Mouse (Mus musculus): ENCODE data around the gene Zfyve21. TPM values are rescaled to one million over a fixed set of nuclear protein-coding genes. Genes with fewer than 3 reads are reported as not detected.

Zfyve21 gene
- polyA plus RNA-seq, 1 experiment = 16.7 TPM

DNA sequence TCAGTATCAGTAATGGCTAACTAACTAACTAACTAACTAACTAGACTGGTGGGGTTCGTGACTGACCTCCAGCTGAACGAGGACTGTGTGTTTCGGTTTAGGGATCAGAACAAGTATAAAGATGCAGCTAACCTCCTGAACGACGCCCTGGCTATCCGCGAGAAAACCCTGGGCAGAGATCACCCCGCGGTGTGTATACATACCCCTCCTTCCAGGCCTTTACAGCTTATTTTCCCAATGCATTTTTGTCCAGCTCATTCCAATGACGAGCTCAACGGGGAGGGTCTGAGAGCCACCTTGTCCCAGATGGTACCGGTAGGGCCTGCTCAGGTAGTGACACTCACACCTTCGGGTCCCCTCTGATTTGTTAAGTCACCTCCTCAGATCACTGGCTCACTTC lies 36.1 kb upstream of the Zfyve21 start:
- no peak overlapping the region for H3K4me3 ChIP-seq (replicated peaks)
- peaks cover 98% of the 10 kb centered on the region for H3K36me3 ChIP-seq (replicated peaks; ENCODE audit: low read length)
- peaks cover 22% of the 10 kb centered on the region for H3K4me1 ChIP-seq
- H3K9me3 ChIP-seq = 0 out of 2 replicates have a peak, but pooled peaks cover 5% of the 10 kb centered on the region
- TF ChIP-seq GATA1 (IDR thresholded peaks at IDR 0.05; ENCODE audit: borderline replicate concordance, low read length) (no peak), FLI1 (IDR thresholded peaks at IDR 0.05; ENCODE audit: low read length) (no peak)
- no peaks in the 10 kb centered on the region for H3K27me3 ChIP-seq (replicated peaks)

DNA sequence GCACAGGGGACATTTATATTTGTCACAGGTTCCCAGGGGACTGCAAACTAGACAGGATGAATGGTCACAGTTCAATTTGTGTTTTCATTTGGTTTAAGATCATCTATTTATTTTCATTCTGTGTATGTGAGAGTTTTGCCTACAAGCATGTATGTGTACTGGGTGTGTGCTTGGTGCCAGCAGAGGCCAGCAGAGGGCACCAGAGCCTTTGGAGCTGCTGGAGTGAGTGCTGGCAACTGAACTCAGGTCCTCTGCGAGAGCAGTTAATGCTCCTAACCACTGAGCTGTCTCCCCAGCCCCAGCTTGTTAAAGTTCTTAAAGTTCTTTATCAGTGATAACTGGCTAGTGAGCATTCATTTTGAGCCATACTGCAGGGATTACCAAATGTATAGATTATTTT lies 34.4 kb upstream of the Zfyve21 start:
- Histone ChIP-seq H3K9me3 (0 out of 2 replicates have a peak, but pooled peaks cover 5% of the 10 kb centered on the region), H3K4me1 (peaks cover 18% of the 10 kb centered on the region), H3K36me3 (replicated peaks; ENCODE audit: low read length) (peaks cover 96% of the 10 kb centered on the region), H3K27me3 (replicated peaks) (no peaks in the 10 kb centered on the region), H3K4me3 (replicated peaks) (no peak overlapping the region)
- no peak for TF ChIP-seq FLI1 (IDR thresholded peaks at IDR 0.05; ENCODE audit: low read length)
- no peak for TF ChIP-seq GATA1 (IDR thresholded peaks at IDR 0.05; ENCODE audit: borderline replicate concordance, low read length)

DNA sequence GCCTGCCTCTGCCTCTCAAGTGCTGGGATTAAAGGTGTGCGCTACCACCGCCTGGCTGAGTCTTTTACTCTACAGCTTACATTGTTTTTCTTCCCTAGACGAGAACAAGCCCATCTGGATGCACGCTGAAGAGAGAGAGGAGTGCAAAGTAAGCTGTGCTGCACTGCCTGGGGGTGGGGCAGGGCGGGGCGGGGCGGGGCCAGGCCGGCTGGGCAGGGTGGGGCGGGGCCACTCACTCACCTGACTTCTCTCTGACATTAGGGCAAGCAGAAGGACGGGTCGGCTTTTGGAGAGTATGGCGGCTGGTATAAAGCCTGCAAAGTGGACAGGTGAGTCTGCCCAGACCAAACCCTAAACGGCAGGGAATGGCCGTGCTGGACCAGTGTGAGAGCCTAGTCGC lies 28.8 kb upstream of the Zfyve21 start:
- H3K4me1 ChIP-seq = peaks cover 20% of the 10 kb centered on the region; the same call in 1 of the 2 replicates
- TF ChIP-seq FLI1 (IDR thresholded peaks at IDR 0.05; ENCODE audit: low read length) (no peak), GATA1 (IDR thresholded peaks at IDR 0.05; ENCODE audit: borderline replicate concordance, low read length) (no peak)
- H3K36me3 ChIP-seq (replicated peaks; ENCODE audit: low read length) = peaks cover 97% of the 10 kb centered on the region
- no peaks in the 10 kb centered on the region for H3K9me3 ChIP-seq
- no peaks in the 10 kb centered on the region for H3K27me3 ChIP-seq (replicated peaks)
- H3K4me3 ChIP-seq (replicated peaks) = no peak overlapping the region

GRCm38 (mm10) chr12:111787015-111787414 lies 27.0 kb upstream of the Zfyve21 start:
- Histone ChIP-seq H3K4me1 (peaks cover 23% of the 10 kb centered on the region; the same call in 1 of the 2 replicates), H3K36me3 (replicated peaks; ENCODE audit: low read length) (peaks cover 97% of the 10 kb centered on the region), H3K4me3 (replicated peaks) (no peak overlapping the region), H3K9me3 (no peaks in the 10 kb centered on the region), H3K27me3 (replicated peaks) (no peaks in the 10 kb centered on the region)
- TF ChIP-seq FLI1 (IDR thresholded peaks at IDR 0.05; ENCODE audit: low read length) (no peak), GATA1 (IDR thresholded peaks at IDR 0.05; ENCODE audit: borderline replicate concordance, low read length) (no peak)

- Histone ChIP-seq H3K36me3 (replicated peaks; ENCODE audit: low read length) (peaks cover 100% of the 10 kb centered on the region), H3K27me3 (replicated peaks) (no peaks in the 10 kb centered on the region), H3K9me3 (no peaks in the 10 kb centered on the region), H3K4me3 (replicated peaks) (no peak overlapping the region), H3K4me1 (peaks cover 23% of the 10 kb centered on the region; the same call in 1 of the 2 replicates)
- TF ChIP-seq FLI1 (IDR thresholded peaks at IDR 0.05; ENCODE audit: low read length) (no peak), GATA1 (IDR thresholded peaks at IDR 0.05; ENCODE audit: borderline replicate concordance, low read length) (no peak)
Measured at GRCm38 (mm10) chr12:111790090-111790489, 23.9 kb upstream of the Zfyve21 start.

- H3K9me3 ChIP-seq = no peaks in the 10 kb centered on the region
- TF ChIP-seq GATA1 (IDR thresholded peaks at IDR 0.05; ENCODE audit: borderline replicate concordance, low read length) (no peak), FLI1 (IDR thresholded peaks at IDR 0.05; ENCODE audit: low read length) (no peak)
- peaks cover 23% of the 10 kb centered on the region; the same call in 1 of the 2 replicates for H3K4me1 ChIP-seq
- no peak overlapping the region for H3K4me3 ChIP-seq (replicated peaks)
- peaks cover 100% of the 10 kb centered on the region for H3K36me3 ChIP-seq (replicated peaks; ENCODE audit: low read length)
- H3K27me3 ChIP-seq (replicated peaks) = no peaks in the 10 kb centered on the region
Measured at GRCm38 (mm10) chr12:111790631-111791030, 23.3 kb upstream of the Zfyve21 start.

DNA sequence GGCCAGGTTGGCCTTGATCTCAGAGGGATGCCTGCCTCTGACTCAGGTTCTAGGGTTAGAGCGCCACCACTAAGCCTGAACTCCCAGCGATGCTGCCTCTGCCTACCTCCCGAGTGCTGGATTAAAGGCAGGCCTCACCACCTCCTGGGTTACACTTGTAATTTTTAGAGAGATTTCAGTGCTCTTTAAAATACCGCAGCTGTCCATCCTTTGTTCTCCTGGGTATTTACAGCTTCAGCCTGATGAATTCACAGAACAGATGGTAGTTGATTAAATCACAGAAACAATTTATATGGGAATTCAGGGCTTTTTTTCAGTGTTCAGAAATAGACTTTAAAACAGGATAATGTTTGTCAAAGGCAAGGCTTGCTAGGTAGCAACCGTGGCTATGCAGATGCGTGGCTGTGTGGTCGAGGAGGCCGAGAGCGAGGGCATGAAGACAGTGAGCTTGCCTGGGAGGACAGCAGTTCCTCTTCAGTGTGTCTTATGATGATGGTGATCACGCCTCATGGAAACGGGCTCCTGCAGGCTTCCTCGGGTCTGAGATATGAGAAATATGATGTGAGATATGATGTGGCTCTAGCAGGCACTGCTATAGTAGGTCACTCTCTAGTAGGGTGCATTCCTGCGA lies 22.4 kb upstream of the Zfyve21 start:
- H3K4me3 ChIP-seq (replicated peaks) = peak overlapping the region; percentile 3
- peaks cover 100% of the 10 kb centered on the region for H3K36me3 ChIP-seq (replicated peaks; ENCODE audit: low read length)
- H3K27me3 ChIP-seq (replicated peaks) = no peaks in the 10 kb centered on the region
- H3K9me3 ChIP-seq = no peaks in the 10 kb centered on the region
- H3K4me1 ChIP-seq = peaks cover 23% of the 10 kb centered on the region; the same call in 1 of the 2 replicates
- TF ChIP-seq GATA1 (IDR thresholded peaks at IDR 0.05; ENCODE audit: borderline replicate concordance, low read length) = no peak
- TF ChIP-seq FLI1 (IDR thresholded peaks at IDR 0.05; ENCODE audit: low read length) = no peak

- peaks cover 14% of the 10 kb centered on the region; the same call in 1 of the 2 replicates for H3K4me1 ChIP-seq
- no peak overlapping the region for H3K4me3 ChIP-seq (replicated peaks)
- H3K27me3 ChIP-seq (replicated peaks) = no peaks in the 10 kb centered on the region
- peaks cover 99% of the 10 kb centered on the region for H3K36me3 ChIP-seq (replicated peaks; ENCODE audit: low read length)
- no peaks in the 10 kb centered on the region for H3K9me3 ChIP-seq
- TF ChIP-seq GATA1 (IDR thresholded peaks at IDR 0.05; ENCODE audit: borderline replicate concordance, low read length) (no peak), FLI1 (IDR thresholded peaks at IDR 0.05; ENCODE audit: low read length) (no peak)
Measured at GRCm38 (mm10) chr12:111794102-111794501, 19.9 kb upstream of the Zfyve21 start.

GRCm38 (mm10) chr12:111794526-111795179 lies 19.3 kb upstream of the Zfyve21 start:
- TF ChIP-seq FLI1 (IDR thresholded peaks at IDR 0.05; ENCODE audit: low read length) (no peak), GATA1 (IDR thresholded peaks at IDR 0.05; ENCODE audit: borderline replicate concordance, low read length) (no peak)
- Histone ChIP-seq H3K9me3 (no peaks in the 10 kb centered on the region), H3K4me1 (peaks cover 8% of the 10 kb centered on the region; the same call in 1 of the 2 replicates), H3K27me3 (replicated peaks) (no peaks in the 10 kb centered on the region), H3K36me3 (replicated peaks; ENCODE audit: low read length) (peaks cover 98% of the 10 kb centered on the region), H3K4me3 (replicated peaks) (no peak overlapping the region)
